Mouse (Mus musculus) lung, postnatal 4 days (tissue): Measurements from ENCODE around the gene Alpi.

Experiments
- DNase-seq, 2 experiments: peaks; one replicate each; pipeline ENCODE4 v3.0.0; 2021

The Alpi gene

DNA sequence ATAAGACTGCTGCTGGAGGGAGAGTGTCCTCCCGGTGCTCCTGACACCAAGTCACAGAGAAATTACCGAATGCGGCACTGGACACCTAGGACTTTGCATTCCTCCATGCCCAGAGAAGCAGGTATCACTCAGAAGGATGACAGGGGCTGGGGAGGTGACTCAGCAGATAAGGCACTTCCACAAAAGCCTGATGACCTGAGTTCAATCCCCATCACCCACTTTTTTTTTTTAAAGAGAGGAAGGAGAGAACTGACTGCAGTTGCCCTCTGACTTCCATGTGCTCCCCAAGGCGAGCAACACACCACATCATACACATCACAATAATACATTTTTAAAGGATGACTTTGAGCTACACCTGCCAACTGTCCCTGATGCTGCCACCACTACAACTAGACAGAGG is 44.3 kb downstream of the Alpi start:
- DNase-seq: no peak

DNA sequence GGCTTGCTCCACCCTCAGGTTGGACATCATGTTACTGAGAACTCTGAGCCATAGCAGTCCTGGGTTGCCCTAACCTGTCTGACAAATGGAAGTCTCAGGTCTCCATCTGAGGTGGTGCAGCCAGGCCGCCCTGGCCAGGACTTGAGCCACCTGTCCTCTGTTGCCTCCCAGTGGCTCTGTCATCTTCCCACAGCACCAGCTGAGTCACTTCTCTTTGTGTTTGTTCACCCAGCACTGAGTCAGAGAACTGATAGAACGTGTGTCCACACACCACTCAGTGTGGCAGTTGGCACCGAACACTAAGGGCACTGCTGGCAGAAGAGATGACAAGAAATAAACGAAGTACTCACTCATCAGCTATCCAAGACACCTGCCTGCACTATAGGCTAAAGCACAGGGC is 50.0 kb downstream of the Alpi start:
- DNase-seq: no peak

DNA sequence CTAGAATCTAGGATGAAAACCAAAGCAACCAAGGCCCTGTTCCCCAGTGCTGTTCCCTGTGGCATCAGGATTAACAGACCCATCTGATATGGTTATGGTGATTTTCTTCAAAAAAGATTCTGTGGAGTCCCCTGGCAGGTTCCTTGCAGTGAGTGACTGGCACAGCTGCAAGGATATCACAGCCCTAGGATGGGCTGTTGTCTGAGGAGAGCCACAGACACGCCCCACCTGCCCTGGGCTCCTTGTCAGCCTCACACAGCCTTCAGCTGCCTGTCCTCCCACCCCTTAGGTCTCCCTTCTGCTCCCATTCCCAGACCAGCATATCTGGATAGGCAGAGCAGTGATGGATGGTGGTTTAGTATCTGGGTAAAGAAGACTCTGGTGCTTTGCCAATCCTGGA is 50.7 kb downstream of the Alpi start:
- no peak for DNase-seq

DNA sequence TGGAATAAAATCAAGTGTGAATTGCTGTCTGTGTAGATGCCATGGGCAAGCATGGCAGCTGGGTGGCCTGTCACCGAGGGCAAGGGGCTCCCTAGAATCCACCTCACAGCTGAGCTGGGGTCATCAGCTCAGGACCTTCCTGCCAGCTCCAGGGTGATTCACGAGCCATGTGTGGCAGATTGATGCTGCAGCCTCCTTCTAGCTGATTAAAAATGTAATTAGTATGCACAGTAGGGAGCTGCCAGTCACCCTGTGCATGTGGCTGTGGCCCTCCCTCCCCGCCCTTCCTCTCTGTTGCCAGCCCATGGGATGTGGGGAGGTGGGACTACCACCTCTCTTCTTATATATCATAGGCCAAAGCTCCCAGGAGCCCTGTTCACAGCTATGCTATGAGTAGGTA is 51.3 kb downstream of the Alpi start:
- no peak for DNase-seq
